Mouse (Mus musculus) brain, embryonic 18.5 days (tissue): ENCODE measurements around the gene Cyp1b1.

ENCODE experiments used
- DNase-seq: peaks from one replicate; pipeline ENCODE4 v3.0.0-alpha.2; 2012; ENCODE audit warnings: low read depth, low spot score

Cyp1b1 gene

GRCm38 (mm10) chr17:79653171-79653570 lies 61.7 kb downstream of the Cyp1b1 start:
- DNase-seq = no peak
